Mouse (Mus musculus): ENCODE measurements around the gene Slc17a5.

DNA sequence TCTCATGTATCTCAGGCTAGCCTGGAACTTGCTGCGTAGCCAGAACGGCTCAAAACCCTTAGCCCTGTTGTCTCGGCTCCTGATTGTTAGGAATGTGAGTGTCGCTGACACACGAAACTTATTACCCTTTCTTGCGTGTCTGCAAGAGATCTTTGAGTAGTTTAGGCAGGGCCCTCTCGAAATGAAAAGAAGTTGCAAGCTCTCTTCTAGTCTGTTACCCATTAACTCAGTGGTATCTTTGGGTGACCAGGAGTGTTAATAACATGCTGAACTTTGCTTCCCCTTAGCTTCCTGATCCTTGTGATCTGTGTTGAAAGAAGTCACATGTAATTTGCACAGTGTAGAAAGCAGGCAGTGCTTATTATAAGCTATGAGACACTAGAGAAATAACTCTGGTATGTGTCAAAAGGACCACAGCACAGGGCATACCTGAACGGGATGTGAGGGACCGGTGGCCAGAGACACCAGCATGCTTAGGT lies 55.5 kb downstream of the Slc17a5 start:
- TF ChIP-seq CTCF (IDR thresholded peaks at IDR 0.05; ENCODE audit: low read depth, low read length) = no peak
- TF ChIP-seq POLR2A (IDR thresholded peaks at IDR 0.05; ENCODE audit: insufficient read depth, low read length) = no peak

All from ES-Bruce4 (cell line).